Mouse (Mus musculus) gastrocnemius, postnatal 10 days (tissue): ENCODE data around the gene Tmem199. TPM values are rescaled to one million over a fixed set of nuclear protein-coding genes. Genes with fewer than 3 reads are reported as not detected.
"Not testable (repeated sequence)": the region's sequence is repeated elsewhere in the genome, so short reads cannot be mapped to it uniquely, and the experiment has no call there.

Source experiments
- DNase-seq: peaks from one replicate; pipeline ENCODE4 v3.0.0; 2021; ENCODE audit warnings: mixed read lengths
- long read RNA-seq, 2 experiments: library from polyadenylated mRNA; stranded (forward); transcript quantifications; one replicate each; pipeline ENCODE4 v2.0.0; 2021
- total RNA-seq, 2 experiments: library from RNA; stranded (reverse); gene quantifications; 2 replicates each; pipeline ENCODE4 v1.2.3; 2021

Gene Tmem199
- 10 to 100 TPM; 14.2 to 16.3 TPM for total RNA-seq
- long read RNA-seq, experiment 1, transcript Tmem199-201 (6 exons, 1,347 nt): major isoform, 17 of 18 reads
- long read RNA-seq, experiment 1, partial matches to known transcripts: 0 of 18 reads
- long read RNA-seq, experiment 1, other reads (novel, unspliced or antisense): 1 of 18 reads
- long read RNA-seq, experiment 2, transcript Tmem199-201 (6 exons, 1,347 nt): major isoform, 23 of 24 reads
- long read RNA-seq, experiment 2, partial matches to known transcripts: 0 of 24 reads
- long read RNA-seq, experiment 2, other reads (novel, unspliced or antisense): 1 of 24 reads

DNA sequence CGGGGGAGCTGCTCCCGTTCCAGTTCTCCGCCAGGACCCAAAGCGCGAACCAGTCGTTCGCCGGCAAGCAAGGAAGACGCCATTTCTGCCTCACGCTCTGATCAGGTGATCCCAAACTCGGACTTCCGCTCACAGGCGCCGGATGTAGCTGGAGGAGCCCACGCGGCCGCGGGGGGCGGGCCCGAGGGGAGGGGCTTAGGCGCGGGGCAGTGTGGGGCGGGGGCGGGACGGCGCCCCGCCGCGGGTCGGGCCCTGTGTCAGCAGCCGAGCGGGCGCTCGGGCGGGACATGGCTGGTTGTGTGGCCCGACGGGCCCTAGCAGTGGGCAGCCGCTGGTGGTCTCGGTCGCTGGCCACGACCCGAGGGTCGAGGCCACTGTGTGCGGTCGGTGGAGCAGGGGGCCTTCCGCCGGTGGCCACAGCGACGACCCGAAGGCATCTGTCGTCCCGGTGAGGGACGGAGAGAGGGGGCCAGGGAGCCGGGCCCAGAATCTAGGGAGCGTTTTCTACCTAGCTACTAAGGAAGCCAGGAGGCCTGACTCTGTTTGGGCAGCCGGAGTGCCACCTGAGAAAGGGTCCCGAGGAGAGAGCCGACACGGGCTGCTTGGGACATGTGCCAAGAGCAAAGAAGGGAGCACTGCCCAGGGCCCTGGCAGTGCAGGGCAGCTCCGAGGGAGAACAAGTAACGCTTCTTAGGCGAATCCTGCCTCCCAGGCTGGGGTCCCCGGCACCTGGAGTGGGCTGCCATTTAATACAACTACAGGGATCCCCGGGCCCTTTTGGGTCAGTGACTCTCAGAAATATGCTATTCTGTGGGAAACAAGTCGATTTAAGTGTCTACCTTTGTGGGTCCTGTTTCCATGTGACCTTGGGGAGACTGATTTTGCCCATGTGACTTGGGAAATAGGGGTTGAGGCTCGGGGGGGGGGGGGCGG lies at the start of gene Tmem199, which contains the start of gene Poldip2:
Tmem199 (minus strand) TSS at position 148 of the 933 bp plus-strand sequence.
Poldip2 (plus strand) TSS at position 169 of the 933 bp plus-strand sequence.
- DNase-seq: peak; percentile 90

DNA sequence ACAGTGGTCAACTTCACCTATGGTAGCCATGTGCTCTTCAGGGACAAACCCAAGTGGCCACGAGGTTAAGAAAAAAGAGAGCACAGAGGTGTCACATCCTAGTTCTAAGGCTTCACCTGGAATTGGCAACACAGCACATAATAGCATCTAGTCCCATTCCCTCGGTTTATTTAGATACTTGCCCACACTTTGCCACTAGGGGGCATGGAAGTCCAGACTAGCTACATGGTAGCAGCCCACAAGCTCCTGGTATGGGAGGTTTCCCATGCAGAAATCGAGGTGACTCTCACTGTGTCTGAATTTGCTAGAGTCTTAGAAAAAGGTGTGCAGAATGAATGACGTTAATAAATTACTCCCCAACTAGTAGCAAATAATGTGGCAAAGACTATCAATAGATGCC lies 48.5 kb upstream of the Tmem199 start:
- peak; percentile 45 for DNase-seq

DNA sequence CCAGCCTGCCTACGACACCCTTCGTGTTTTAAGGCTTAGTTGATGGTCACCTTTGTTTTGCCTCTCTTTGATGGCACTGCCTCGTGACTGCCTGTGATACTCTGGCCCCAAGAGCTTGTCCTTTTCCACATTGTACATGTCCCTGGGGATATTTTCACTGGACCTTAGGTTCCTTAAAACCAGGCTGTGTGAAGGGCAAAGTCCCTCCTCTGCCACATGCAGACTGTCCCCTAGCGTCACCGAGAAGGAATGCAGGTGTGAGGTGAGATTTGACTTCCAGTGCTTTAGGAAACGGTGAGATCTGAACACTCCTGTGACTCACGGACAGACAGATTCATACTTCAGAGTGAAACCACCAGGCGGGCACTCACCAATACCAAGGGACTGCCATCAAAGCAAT lies 45.3 kb upstream of the Tmem199 start:
- DNase-seq: no peak

DNA sequence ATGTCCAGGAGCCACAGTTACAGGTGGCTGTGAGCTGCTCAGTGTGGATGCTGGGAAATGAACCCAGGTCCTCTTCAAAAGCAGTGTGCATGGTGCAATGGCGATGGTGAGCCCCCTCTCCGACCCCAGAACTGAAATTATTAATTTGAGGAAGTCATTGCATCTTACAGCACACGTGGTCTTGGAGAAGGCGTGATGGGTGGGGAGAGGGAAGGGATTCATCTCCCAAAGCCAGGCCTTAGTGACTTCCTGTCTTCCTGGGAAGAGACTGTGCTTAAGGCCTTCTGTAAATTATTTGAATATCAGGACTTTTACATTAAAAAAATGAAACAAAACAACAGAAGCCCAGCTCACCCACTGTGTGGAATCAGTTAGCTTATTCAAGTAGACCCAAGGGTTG lies 44.1 kb upstream of the Tmem199 start:
- no peak for DNase-seq

DNA sequence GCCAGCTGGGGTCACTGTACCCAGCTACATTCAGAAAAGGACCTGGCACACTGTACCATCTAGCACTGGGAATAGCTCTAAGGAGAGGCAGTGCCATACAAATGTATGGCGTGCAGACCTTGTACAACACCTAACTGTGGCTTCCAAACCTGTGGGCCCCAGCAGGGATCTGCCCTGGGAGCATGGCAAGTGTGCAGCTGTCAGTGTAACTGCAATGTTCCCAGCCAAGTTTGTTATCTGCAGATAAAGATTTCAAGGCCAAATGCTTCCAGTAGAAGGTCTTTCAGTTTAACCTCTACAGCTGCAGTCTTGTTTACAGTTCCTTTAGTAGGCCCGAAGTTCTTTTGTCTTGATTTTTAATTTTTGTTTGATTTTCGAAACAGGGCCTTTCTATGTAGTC lies 43.7 kb upstream of the Tmem199 start:
- no peak for DNase-seq

DNA sequence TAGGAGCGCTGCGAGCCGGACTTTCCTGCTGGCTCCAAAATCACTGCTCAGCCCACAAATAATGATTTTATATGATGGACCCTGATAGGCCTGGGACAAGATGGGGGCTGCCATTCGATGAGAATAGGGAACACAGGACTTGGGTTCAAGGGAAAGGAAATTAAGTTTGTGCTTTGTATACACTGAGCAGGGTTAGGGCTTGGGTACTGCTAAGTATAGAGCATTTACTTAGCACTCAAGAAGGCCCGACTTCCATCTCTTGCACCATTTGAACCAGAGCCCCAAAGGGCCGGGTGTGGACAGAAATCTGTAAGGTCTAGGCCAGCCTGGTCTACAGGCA lies 39.1 kb upstream of the Tmem199 start:
- no peak for DNase-seq

DNA sequence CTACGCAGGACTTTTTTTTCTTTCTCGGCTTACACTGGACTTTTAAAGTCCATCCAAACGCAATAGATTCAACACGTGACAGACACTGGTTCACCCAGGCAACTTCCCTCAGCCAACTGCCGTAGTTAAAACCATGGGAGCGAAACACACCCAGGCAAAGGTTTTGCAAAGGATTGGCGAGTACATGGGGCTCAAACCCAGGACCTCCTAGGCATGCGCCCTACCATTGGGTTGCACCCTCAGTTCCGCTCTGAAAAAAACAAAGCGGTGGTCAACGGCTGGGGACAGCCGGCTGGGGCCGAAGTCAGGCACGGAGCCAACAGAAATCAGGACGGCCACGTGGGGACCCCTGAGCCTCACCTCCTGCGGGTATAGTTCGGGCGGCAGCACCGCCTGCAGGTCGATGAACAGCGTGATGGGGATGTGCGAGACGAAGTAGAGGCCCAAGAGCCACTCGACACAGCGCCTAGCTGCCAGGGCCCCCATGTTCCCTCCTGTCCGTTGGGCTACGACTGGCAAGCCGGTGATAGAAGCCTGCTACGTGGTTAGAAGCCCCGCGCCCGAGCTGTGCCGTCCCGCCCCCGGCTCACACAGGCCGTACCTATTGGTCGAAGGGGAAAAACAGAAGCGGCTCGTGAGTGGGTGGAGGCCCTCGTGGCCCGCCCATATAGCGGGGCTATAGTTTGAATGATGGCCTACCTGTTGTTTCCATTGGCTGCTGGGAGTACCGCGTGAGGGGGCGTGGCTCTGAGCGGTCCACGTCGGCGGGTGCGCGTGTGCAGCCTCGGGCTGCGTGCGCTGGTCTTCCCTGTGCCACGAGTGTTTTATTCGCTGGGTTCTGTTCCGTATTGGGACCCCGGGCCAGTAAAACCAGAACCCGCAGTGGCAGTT lies 38.4 kb upstream of the Tmem199 start, which contains the start of gene Tmem97:
Tmem97 (minus strand) TSS at position 610 of the 891 bp plus-strand sequence.
- DNase-seq: peak; percentile 89

DNA sequence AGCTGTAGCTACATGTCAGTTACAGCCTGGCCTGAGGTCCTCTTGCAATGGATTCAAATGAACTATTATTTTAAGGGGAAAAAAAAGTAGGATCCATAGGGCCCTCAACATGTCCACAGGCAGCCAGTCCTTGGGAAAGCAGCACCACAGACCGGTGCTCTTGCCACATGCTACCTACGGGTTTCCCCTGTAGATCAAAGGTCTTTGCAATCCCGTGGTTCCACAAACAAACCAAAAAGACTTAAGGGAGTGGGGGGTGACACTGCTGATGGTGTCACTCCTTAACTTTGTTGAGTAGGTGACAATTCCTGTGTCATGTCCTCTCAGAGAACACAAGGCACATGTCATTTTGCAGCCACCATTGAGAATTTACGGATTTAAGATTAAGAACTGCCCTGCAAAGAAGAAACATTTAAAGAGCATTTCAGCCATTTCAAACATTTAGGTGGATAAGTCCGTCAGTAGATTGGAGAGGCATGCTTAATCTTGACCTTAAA lies 37.6 kb upstream of the Tmem199 start:
- no peak for DNase-seq

DNA sequence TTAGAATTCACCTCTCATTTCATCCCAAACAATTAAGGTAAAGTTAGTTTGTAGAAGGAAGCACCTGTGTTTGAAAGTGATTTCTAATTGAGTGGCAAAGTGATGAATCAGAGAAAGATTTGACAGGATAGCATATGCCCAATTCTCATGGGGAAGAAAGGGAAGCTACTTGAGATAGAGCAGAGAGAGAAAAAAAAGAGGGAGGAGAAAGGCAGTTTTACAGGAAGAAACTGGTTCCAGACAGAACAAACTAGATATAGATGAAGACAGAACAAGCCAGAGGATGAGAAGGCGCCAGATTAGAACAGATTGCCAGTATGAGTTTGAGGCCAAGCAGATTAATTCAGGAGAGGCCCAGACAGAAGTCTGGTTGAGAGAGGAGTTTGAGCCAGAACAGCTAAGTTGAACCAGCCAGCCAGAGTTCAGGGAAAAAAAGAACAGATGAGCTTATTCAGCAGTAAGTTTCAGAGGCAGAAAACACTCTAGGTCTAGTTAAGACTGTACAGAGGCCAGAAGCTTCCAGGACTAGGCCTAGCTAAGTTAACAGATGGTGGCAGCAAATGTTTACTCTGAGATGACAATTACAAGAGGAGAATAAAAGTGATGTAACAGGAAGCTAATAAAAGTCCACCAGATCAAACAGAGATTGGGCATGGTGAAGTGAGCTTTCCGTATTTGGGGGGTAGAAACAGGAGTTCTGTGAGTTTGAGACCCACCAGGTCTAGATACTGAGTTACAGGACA lies 35.9 kb upstream of the Tmem199 start:
- no peak for DNase-seq

DNA sequence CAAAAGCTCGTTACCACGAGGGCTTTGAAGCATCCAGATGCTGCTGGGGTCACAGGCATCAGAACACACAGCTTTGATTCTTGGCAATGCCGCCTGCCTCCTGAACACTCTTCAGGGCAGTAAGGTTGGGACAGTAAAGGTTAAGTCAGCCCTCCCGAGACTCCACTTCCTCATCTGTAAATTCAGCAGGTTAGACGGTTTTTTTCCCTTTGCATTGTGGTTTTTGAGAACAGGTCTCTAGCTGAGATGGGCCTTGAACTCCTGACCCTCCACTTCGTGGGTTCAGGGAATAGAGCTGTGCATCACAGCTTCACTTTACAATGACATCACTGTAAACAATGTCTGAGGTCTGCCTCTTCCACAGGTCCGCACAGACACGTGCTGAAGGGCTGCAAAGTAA lies 33.2 kb upstream of the Tmem199 start:
- DNase-seq: no peak

DNA sequence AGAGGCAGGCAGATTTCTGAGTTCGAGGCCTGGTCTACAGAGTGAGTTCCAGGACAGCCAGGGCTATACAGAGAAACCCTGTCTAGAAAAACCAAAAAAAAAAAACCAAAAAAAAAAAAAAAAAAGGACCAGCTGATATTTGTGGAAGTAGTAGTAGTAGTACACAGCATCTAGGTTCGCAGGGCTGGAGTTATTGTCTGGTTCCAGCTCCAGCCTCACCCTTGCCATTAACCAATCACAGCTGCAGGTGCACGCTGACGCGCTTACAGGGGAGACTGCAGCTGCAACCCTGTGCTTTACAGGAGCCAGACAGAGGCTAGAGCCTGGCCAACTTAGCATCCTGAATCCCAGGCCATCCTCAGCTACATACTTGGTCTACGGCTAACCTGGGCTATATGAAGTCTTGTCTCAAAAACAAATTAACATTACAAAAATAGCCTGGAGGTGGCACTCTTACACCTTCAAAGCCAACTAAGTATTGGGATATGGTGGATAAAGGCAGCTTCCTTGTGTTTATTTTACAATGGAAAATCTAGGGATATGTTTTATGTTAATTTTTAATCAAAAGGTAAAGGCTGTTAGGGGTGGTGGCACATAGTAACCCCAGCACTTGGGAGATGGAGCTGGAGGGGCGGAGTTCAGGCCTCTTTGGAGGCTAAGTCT lies 32.6 kb upstream of the Tmem199 start:
- DNase-seq: no peak

DNA sequence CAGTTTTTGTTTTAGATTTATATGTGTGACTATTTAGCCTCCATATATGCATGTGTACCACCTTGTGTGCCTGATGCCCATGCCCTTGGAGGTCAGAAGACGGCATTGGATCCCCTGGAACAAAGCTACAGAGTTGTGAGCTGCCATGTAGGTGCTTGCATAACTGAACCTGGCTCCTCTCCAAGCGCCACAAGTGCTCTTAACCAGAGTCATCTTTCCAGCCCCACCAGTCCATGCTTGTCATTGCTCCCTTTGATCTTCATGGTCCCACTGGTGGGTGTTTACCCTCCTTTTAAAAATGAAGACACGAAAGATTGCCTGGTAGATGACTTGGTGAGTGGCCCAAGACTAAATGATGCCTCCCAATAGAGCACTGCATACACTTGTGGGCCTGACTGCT lies 28.4 kb upstream of the Tmem199 start:
- no peak for DNase-seq

DNA sequence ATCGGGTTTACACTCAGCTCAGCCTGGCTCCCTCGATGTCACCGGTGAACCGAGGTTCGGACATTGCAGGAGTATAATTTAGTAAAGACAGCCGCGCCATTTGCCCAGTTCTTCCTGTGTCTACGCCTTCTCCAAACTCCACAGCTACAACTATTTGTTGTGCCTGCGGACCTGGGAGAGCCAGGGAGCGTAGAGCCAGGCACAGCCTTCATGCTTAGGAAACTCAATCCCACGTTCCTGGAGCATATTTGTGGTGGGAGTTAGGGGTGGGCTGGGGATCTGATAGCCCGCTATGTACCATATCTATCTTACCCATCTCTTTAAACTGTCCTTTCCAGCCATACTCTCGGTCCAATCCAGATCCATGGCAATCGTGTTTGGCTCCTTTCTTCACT lies 24.7 kb upstream of the Tmem199 start:
- no peak for DNase-seq

DNA sequence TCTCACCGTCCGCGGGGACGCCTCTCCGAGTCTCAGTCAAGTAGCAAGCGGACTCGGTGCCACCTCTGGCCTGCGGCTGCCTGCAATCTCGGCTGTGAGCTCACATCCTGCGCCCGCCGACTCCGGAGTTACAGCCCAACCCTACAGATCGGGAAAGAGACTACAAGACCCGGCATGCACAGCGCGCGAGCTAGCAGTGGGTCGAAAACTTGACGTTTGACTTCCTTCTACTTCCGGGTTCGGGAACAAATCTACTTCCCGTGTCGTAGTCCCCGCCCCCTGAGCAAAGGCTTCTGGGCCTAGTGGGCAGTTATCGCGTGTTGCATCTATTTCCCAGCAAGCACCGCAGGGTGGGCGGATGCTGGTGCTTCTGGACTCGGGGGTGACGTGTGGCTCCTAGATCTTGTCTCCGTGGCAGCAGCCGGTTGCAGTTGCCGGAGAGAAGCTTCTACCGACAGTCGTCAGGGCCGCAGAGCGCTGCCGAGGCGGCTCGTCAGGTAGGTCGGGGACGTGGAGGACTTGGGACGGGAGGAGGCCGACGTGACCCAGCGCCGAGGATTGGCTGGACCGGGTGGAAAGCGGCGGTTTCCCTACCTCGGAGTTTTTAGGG lies 24.2 kb upstream of the Tmem199 start, which contains the start of the genes Tnfaip1 and Ift20:
Tnfaip1 (minus strand) TSS at position 253 of the 610 bp plus-strand sequence.
Ift20 (plus strand) TSS at position 282 of the 610 bp plus-strand sequence.
- DNase-seq: peak; percentile 90

DNA sequence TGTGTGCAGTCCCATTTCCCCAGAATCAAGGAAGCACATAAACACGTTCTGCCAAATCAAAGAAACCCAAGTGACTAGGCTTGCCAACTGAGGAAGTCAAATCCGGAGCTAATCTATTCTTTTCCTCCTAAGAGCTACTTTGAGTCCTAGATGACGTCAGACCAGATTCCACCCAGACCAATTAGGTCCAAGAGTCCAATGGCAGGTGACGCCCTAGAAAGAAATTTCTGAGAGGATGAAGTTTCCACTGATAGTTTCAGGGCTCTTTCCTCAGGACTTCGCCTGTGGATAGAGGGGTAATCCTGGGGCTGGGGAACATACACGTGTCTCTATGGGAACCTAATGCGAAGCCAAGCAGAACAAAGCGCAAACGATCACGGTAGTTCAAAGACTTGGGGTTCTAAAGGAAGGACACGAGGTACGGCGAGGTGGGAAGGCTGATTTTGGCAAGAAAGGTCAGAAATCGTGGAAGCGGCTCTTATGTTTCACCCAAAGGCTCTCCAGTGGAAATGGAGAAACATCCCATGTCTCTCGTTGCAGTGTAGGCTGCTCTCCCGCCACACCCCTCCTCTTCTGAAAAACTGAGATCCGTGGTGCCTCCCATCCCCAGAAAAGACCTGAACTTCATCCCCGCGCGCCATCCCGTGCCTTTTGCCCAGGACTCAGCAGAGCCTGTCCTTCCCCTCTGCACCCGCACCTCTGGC lies 23.6 kb upstream of the Tmem199 start:
- no peak for DNase-seq

DNA sequence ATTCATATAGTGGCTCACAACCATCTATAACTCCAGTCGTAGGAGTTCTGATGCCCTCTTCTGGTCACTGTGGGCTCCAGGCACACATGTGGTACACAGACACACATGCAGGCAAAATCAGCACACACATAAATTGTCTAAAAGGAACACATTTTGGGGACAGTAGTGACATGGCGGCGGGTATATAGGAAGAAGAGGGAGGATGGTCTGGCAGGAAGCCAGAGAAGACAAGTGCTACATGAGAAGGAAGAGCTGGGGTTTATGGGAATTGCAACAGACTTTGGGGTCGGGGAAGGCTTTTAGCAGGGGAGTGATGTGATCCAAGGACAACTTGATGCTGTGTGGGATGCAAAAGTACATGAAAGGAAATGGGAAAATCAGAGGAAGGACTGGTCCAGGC lies 22.5 kb upstream of the Tmem199 start:
- DNase-seq: no peak

DNA sequence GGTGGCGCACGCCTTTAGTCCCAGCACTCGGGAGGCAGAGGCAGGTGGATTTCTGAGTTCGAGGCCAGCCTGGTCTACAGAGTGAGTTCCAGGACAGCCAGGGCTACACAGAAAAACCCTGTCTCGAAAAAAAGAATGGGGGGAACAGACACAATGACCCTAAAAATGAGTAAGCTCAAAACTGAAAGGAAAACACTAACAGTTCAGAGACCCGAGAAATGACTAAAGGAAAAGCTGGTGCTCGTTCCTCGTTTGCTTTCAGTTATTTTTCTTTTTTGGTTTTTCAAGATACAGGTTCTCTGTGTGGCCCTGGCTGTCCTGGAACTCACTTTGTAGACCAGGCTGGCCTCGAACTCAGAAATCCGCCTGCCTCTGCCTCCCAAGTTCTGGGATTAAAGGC lies 19.5 kb upstream of the Tmem199 start:
- DNase-seq: not testable (repeated sequence)

DNA sequence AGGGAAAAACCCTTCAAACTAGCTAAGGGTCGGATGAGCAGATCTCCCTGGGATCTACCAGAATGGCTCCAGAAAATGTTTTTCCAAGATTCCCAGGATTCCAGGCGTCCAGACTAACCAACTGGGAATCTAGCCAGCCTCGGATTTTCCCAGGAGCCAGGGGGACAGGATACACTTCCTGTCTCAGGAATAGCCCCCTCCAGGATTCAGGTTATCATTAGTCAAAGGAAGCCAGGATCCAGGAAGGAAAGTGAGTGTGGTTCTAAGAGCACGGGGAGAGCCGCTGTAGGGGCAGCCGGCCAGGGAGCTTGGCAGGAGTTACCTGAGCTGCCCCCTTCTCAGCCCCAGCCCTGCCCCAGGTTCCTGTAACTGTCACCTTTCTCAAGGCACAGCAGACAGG lies 19.1 kb upstream of the Tmem199 start:
- DNase-seq: peak; percentile 47

DNA sequence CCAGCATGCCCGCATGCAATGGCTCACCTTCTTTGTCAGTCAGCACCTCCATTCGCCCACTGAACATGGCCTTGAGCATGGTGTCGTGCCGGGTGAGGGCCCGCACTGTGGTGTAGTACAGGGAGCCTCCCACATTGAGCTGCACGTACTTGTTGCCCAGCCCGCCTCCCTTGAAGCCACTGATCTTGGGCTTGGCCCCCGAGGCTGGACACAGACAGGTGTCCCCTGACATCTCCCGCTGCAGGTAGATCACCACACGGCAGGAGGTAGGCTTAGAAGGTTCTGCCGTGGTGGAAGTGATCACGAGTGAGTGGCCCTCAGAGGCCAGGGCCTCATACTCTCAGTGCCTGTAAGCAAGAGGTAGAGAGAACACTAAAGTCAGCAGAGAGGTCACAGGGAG lies 18.0 kb upstream of the Tmem199 start:
- DNase-seq: no peak

DNA sequence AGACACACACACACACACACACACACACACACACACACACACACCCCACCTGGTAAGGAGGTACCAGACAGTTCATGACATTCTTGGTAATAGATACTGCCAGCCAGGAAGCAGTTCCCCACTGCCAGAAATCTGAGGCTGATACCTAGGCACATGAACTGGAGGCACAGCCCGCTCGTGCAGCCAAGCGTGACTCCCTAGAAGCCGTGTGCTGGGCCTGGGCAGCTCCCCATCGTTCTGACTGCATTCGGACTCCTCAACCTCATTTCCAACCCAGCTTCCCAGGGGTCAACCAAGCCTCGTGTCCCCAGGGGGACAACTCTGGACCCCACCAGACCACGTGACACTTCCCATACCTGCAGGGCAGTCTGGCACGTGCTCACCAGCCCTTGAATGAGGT lies 16.7 kb upstream of the Tmem199 start:
- DNase-seq: no peak
